Mouse (Mus musculus): Measurements from ENCODE around the gene Smoc2.

GRCm38 (mm10) chr17:14398650-14399424 lies 119.5 kb downstream of the Smoc2 start:
- TF ChIP-seq TAL1 (IDR thresholded peaks at IDR 0.05; ENCODE audit: low read length) (no peak), GATA1 (IDR thresholded peaks at IDR 0.05; ENCODE audit: low read length) (no peak)
